Mouse (Mus musculus) stomach, embryonic 16.5 days (tissue): ENCODE measurements at regions not wholly inside any gene's neighbourhood (a gene's known extent, or its start where the extent isn't known, plus 50 kb on each side); places are given as distances from the start of the nearest gene placed in this dataset.
"Not testable (repeated sequence)": the region's sequence is repeated elsewhere in the genome, so short reads cannot be mapped to it uniquely, and the experiment has no call there.

ENCODE experiments used
- ATAC-seq: fragments of 200-750 bp; cut with Nextera tagmentation; 2 replicates; pipeline ENCODE4 v1.8.0; 2017; ENCODE audit warnings: moderate number of reproducible peaks, moderate TSS enrichment; ENCODE audit not compliant: insufficient read depth, low FRiP score
- H3K27ac ChIP-seq: fragments of 300-500 bp; sonication (generic); 2 replicates; pipeline ENCODE4 v1.5.1; 2014; ENCODE audit warnings: low read length
- H3K27me3 ChIP-seq: fragments of 300-500 bp; sonication (generic); 2 replicates; pipeline ENCODE4 v1.6.1; 2014; ENCODE audit warnings: low read length, control low read depth, mixed read lengths; ENCODE audit not compliant: control insufficient read depth, insufficient read depth
- H3K36me3 ChIP-seq: fragments of 300-500 bp; sonication (generic); 2 replicates; pipeline ENCODE4 v1.6.1; 2014; ENCODE audit warnings: low read length; ENCODE audit not compliant: control insufficient read depth, insufficient read depth
- H3K4me1 ChIP-seq: fragments of 300-500 bp; sonication (generic); 2 replicates; pipeline ENCODE4 v1.6.1; 2014; ENCODE audit warnings: low read length, control low read depth, mixed read lengths; ENCODE audit not compliant: control insufficient read depth, insufficient read depth
- H3K4me2 ChIP-seq: fragments of 300-500 bp; sonication (generic); 2 replicates; pipeline ENCODE4 v1.6.1; 2014; ENCODE audit warnings: low read depth, low read length, mixed read lengths
- H3K4me3 ChIP-seq: fragments of 300-500 bp; sonication (generic); replicated peaks from 2 replicates; pipeline ENCODE4 v1.5.1; 2014; ENCODE audit warnings: mild to moderate bottlenecking, low read length
- H3K9ac ChIP-seq: fragments of 300-500 bp; sonication (generic); 2 replicates; pipeline ENCODE4 v1.6.1; 2014; ENCODE audit warnings: low read length
- H3K9me3 ChIP-seq: fragments of 300-500 bp; sonication (generic); replicated peaks from 2 replicates; pipeline ENCODE4 v1.6.1; 2016; ENCODE audit warnings: low read length, control low read depth; ENCODE audit not compliant: control insufficient read depth
- WGBS: fragments of 180-500 bp; shearing (Covaris S2); extraction: QIAGEN DNeasy Blood & Tissue Kit; methylation state at CpG from one replicate; pipeline ENCODE4 v1.1.7; 2014; 5-methylcytosine and 5-hydroxymethylcytosine counted together

GRCm38 (mm10) chr19:8496561-8496960 lies 91.7 kb upstream of the Slc22a30 start:
- H3K4me2 ChIP-seq, H3K9me3 ChIP-seq, H3K36me3 ChIP-seq, H3K27ac ChIP-seq, H3K4me3 ChIP-seq, H3K27me3 ChIP-seq, H3K4me1 ChIP-seq, H3K9ac ChIP-seq, ATAC-seq: not testable (repeated sequence)
- 84% methylated on average over 3 of the region's 3 CpGs for WGBS

- not testable (repeated sequence) for H3K9me3 ChIP-seq, ATAC-seq, H3K4me3 ChIP-seq, H3K27ac ChIP-seq, H3K36me3 ChIP-seq, H3K9ac ChIP-seq, H3K27me3 ChIP-seq, H3K4me1 ChIP-seq, H3K4me2 ChIP-seq
- 83% methylated on average over 2 of the region's 2 CpGs for WGBS
Measured at GRCm38 (mm10) chr19:8497526-8497925, 92.6 kb upstream of the Slc22a30 start.

- not testable (repeated sequence) for H3K36me3 ChIP-seq, H3K27ac ChIP-seq, H3K9ac ChIP-seq, H3K27me3 ChIP-seq, ATAC-seq, H3K4me1 ChIP-seq, H3K9me3 ChIP-seq, H3K4me3 ChIP-seq
- peak overlapping the region; percentile 40; the same call in 1 of the 2 replicates for H3K4me2 ChIP-seq
- 72% methylated on average over 6 of the region's 6 CpGs for WGBS
Measured at GRCm38 (mm10) chr19:8517721-8518120, 73.3 kb upstream of the Slc22a8 start.

DNA sequence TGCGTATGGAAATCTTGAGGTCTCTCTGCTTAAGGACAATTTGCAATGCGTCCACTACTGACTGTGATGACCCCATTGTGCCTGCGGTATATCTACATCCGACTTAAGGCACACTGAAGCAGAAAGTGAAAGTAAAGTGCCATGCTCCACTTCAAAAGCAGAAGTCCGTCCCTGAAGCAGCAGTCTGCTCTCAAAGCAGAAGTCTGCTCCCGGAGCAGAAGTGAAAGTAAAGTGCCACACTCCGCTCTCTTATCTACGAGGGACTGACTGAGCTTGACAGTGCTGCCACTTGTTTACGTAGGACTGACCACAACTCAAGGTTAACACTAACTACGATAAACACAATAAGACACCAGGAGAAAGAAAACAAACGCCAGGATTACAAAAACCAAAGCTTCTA lies 72.8 kb upstream of the Slc22a8 start:
- Histone ChIP-seq H3K27ac (no peak overlapping the region), H3K27me3 (no peaks in the 10 kb centered on the region), H3K9me3 (no peaks in the 10 kb centered on the region), H3K36me3 (no peaks in the 10 kb centered on the region), H3K4me1 (no peaks in the 10 kb centered on the region), H3K4me2 (peak overlapping the region; percentile 40), H3K9ac (no peak overlapping the region), H3K4me3 (peak overlapping the region; percentile 38)
- WGBS, result 62% methylated on average over 11 of the region's 11 CpGs
- no peak for ATAC-seq

- Histone ChIP-seq H3K4me3 (peak overlapping the region; percentile 38), H3K4me2 (peak overlapping the region; percentile 40; the same call in 1 of the 2 replicates)
- not testable (repeated sequence) for ATAC-seq, H3K4me1 ChIP-seq, H3K9me3 ChIP-seq, H3K9ac ChIP-seq, H3K27me3 ChIP-seq, H3K36me3 ChIP-seq, H3K27ac ChIP-seq
- WGBS, result 81% methylated on average over 7 of the region's 7 CpGs
Measured at GRCm38 (mm10) chr19:8518933-8519332, 72.1 kb upstream of the Slc22a8 start.

- no peak for ATAC-seq
- Histone ChIP-seq H3K9me3 (no peaks in the 10 kb centered on the region), H3K4me2 (no peak overlapping the region), H3K4me3 (no peak overlapping the region), H3K27me3 (no peaks in the 10 kb centered on the region), H3K4me1 (no peaks in the 10 kb centered on the region), H3K27ac (no peak overlapping the region), H3K36me3 (no peaks in the 10 kb centered on the region), H3K9ac (no peak overlapping the region)
- WGBS, result 78% methylated on average over 3 of the region's 3 CpGs
Measured at GRCm38 (mm10) chr19:8534597-8534996, 56.5 kb upstream of the Slc22a8 start.

GRCm38 (mm10) chr19:8536085-8536484 lies 55.0 kb upstream of the Slc22a8 start:
- H3K9me3 ChIP-seq, result no peaks in the 10 kb centered on the region
- 53% methylated on average over 2 of the region's 2 CpGs for WGBS
- H3K27ac ChIP-seq, result no peak overlapping the region
- no peak overlapping the region for H3K4me2 ChIP-seq
- no peak overlapping the region for H3K4me3 ChIP-seq
- H3K36me3 ChIP-seq, result no peaks in the 10 kb centered on the region
- H3K27me3 ChIP-seq, result no peaks in the 10 kb centered on the region
- no peak overlapping the region for H3K9ac ChIP-seq
- no peaks in the 10 kb centered on the region for H3K4me1 ChIP-seq
- ATAC-seq, result no peak
